Comparison of ENCODE assay signal across 7 mouse cellular contexts in genomic region chr12:78964496-78964895, GRCm38 (mm10). TPM values are rescaled to one million over a fixed set of nuclear protein-coding genes. Genes with fewer than 3 reads are reported as not detected.
DNase-seq lines count a peak whose midpoint lies in the region; ATAC-seq lines count a peak whose summit lies in the region.
"Had no signal": no experiment of that assay in that cellular context is flagged by ENCODE, and none has a peak within 500 bp of the region (broad histone marks: within the 10 kb centered on the region; RNA-seq: fewer than 3 reads in every experiment).

No protein-coding gene starts in this region.

- peak; percentile 80 to 84 for DNase-seq in adrenal gland, adult (ENCODE audit: inconsistent age in 2 of 2, low spot score in 1 of 2)
- peak; percentile 54 for DNase-seq in adrenal gland, adult 8-10 months
- DNase-seq in adrenal gland, postnatal 14 days = peak; percentile 79
- peak; percentile 68 to 71 for DNase-seq in adrenal gland, postnatal 36 days

- 0 out of 2 replicates have a peak, but pooled peaks have one; percentile 15 for ATAC-seq in monocyte, adult 5-6 weeks (replicated peaks; ENCODE audit: insufficient number of reproducible peaks, low FRiP score, low TSS enrichment, poor library complexity, severe bottlenecking)

RNA-seq across cellular contexts. Expression of gene Tmem229b, which starts 42.9 kb away (rescaled TPM):
- 10 to 100 TPM in 2 of 4 experiments, 1 to 10 TPM in 2; 6.8 to 19.5 (median 11.7) TPM for total RNA-seq in adrenal gland, adult 8-10 months (2022)
- 12.6 and 15.5 TPM in 2 replicates for total RNA-seq in adrenal gland, postnatal 14 days (2021)
- 10 to 100 TPM in 1 of 2 experiments, 1 to 10 TPM in 1; 7.2 to 10.1 TPM for total RNA-seq in adrenal gland, postnatal 36 days (2021)
- total RNA-seq in monocyte, adult 5-6 weeks (2017) = 47.0 to 75.7 TPM (median 65.1 TPM) in 3 replicates

RNA-seq across cellular contexts. Expression of gene Plek2, which starts 57.7 kb away (rescaled TPM):
- total RNA-seq in adrenal gland, adult 8-10 months (2022) = under 1 TPM in 1 of 4 experiments, not detected in 3; 0.35 TPM
- total RNA-seq in adrenal gland, postnatal 14 days (2021) = 0.38 and 0.85 TPM in 2 replicates
- total RNA-seq in adrenal gland, postnatal 36 days (2021) = under 1 TPM in 1 of 2 experiments, not detected in 1; 0.16 TPM
- not detected in 3 replicates for total RNA-seq in monocyte, adult 5-6 weeks (2017)
- total RNA-seq: common myeloid progenitor, adult 5-6 weeks; G1E had no signal

Comparison
In these comparisons a context has a peak if more than half of its experiments do, and no peak if none do; other contexts are left out.
1. Peak in every context shown above with its lines: DNase-seq and ATAC-seq.